8 mouse cellular contexts compared by ENCODE assay signal in the genomic region with DNA sequence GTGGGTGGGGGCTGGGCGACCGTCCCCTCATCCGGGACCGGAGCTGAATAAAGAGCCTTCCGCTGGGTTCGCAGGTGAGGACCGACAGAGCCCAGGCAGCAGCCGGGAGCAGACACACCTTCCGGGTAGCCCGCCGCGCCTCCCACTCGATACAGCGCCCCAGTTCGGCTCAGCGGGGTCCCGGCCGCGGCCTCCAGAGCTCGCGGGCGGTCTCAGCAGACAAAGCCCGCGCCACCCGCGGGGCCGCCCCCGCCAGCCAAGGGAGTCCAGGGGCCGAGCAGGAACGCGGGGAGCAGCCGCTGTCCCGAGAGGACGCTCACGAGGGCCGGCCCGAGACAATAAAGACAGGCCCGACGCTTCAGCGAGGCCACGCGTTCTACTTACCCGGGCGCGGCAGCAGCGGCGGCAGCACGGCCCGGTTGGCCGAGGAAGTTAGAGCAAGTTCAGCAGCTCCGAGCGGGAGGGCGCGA. TPM values are rescaled to one million over a fixed set of nuclear protein-coding genes. Genes with fewer than 3 reads are reported as not detected.
DNase-seq lines count a peak whose midpoint lies in the region; ATAC-seq and TF ChIP-seq lines count a peak whose summit lies in the region.

Gene Tspan14 (minus strand): TSS at position 416 of the 470 bp plus-strand sequence.

- peak within 1 kb of the TSS; percentile 98 for H3K27ac ChIP-seq in intestine, postnatal 0 days (ENCODE audit: low read depth, low read length)
- H3K27ac ChIP-seq in midbrain, embryonic 10.5 days (replicated peaks): peak within 1 kb of the TSS; percentile 96

- H3K27me3 ChIP-seq in intestine, postnatal 0 days (replicated peaks; ENCODE audit: control insufficient read depth, insufficient read depth, low read length): no peaks in the 10 kb centered on the region
- peaks cover 18% of the 10 kb centered on the region for H3K27me3 ChIP-seq in midbrain, embryonic 10.5 days (ENCODE audit: low read depth, poor library complexity, severe bottlenecking)

- peaks cover 22% of the 10 kb centered on the region for H3K4me1 ChIP-seq in lung, adult 2 months (ENCODE audit: control insufficient read depth, insufficient read depth, low read length)
- H3K4me1 ChIP-seq in intestine, postnatal 0 days (replicated peaks; ENCODE audit: control insufficient read depth, insufficient read depth, low read length): peaks cover 18% of the 10 kb centered on the region
- peaks cover 56% of the 10 kb centered on the region for H3K4me1 ChIP-seq in midbrain, embryonic 10.5 days

- DNase-seq in lung, adult 2 months: no peak
- DNase-seq in lung, postnatal 10 days: no peak
- DNase-seq in adrenal gland, postnatal 36 days: no peak
- no peak for DNase-seq in gastrocnemius, postnatal 25 days
- DNase-seq in midbrain, embryonic 10.5 days (ENCODE audit: low spot score): no peak
- no peak for DNase-seq in spleen, postnatal 14 days (ENCODE audit: low spot score in 2 of 2)
- DNase-seq in urinary bladder, postnatal 4 days (ENCODE audit: low spot score in 2 of 2): no peak

- H3K9ac ChIP-seq in intestine, postnatal 0 days (ENCODE audit: low read depth, low read length): peak within 1 kb of the TSS; percentile 92

- ATAC-seq in intestine, postnatal 0 days: peak; percentile 44; the same call in 1 of the 2 replicates

- no peaks in the 10 kb centered on the region for H3K36me3 ChIP-seq in intestine, postnatal 0 days (ENCODE audit: control insufficient read depth, insufficient read depth)
- no peaks in the 10 kb centered on the region for H3K36me3 ChIP-seq in midbrain, embryonic 10.5 days

- H3K9me3 ChIP-seq in intestine, postnatal 0 days (ENCODE audit: control insufficient read depth): no peaks in the 10 kb centered on the region
- no peaks in the 10 kb centered on the region for H3K9me3 ChIP-seq in midbrain, embryonic 10.5 days (replicated peaks)

- peak within 1 kb of the TSS; percentile 87 for H3K4me2 ChIP-seq in intestine, postnatal 0 days (replicated peaks; ENCODE audit: low read depth)

- peak within 1 kb of the TSS; percentile 86 for H3K4me3 ChIP-seq in lung, adult 2 months (replicated peaks; ENCODE audit: extremely low read depth, low read depth, low read length)
- H3K4me3 ChIP-seq in intestine, postnatal 0 days (ENCODE audit: low read depth, low read length): peak within 1 kb of the TSS; percentile 84
- H3K4me3 ChIP-seq in midbrain, embryonic 10.5 days: peak within 1 kb of the TSS; percentile 91

- no peak for TF ChIP-seq CTCF in lung, adult 2 months (IDR thresholded peaks at IDR 0.05; ENCODE audit: insufficient read depth, low read length)
- TF ChIP-seq CTCF in intestine, postnatal 0 days (IDR thresholded peaks at IDR 0.05; ENCODE audit: low read depth): peak; percentile 31; the same call in 1 of the 2 replicates

- peak; percentile 75; the same call in 1 of the 2 replicates for TF ChIP-seq POLR2A in lung, adult 2 months (IDR thresholded peaks at IDR 0.05; ENCODE audit: borderline replicate concordance, extremely low read depth, low read depth, low read length)

- WGBS in lung, adult 2 months: under 1% methylated on average over 52 of the region's 54 CpGs
- WGBS in intestine, postnatal 0 days: under 1% methylated on average over 48 of the region's 54 CpGs
- 0% methylated on average over 52 of the region's 54 CpGs for WGBS in midbrain, embryonic 10.5 days

RNA-seq across cellular contexts. Expression of gene Tspan14, which starts in this region (rescaled TPM):
- polyA plus RNA-seq in lung, adult 2 months (2012; rRNA removed): 82.2 and 94.2 TPM in 2 replicates
- 10 to 100 TPM; 31.5 to 37.3 TPM for total RNA-seq in adrenal gland, postnatal 36 days (2021)
- 10 to 100 TPM; 10.4 to 12.3 TPM for total RNA-seq in gastrocnemius, postnatal 25 days (2021)
- 30.5 and 33.3 TPM in 2 replicates for polyA plus RNA-seq in intestine, postnatal 0 days (2015; fragmentation: Nextera tagmentation; extraction: Ambion mirVana)
- polyA plus RNA-seq in midbrain, embryonic 10.5 days (2016; fragmentation: Nextera tagmentation; extraction: Ambion mirVana): 90.6 and 101 TPM in 2 replicates
